Mouse (Mus musculus): Measurements from ENCODE around the gene Gm7356.
"Not testable (repeated sequence)": the region's sequence is repeated elsewhere in the genome, so short reads cannot be mapped to it uniquely, and the experiment has no call there.

Gene Gm7356

GRCm38 (mm10) chr17:14003604-14004003, at the start of gene Gm7356:
TSS of gene Gm7356 (minus strand) at chr17:14003704.
- DNase-seq = not testable (repeated sequence)

- DNase-seq = not testable (repeated sequence)
These were observed 38.4 kb upstream of the Gm7356 start for GRCm38 (mm10) chr17:14041880-14042279.

- DNase-seq = not testable (repeated sequence)
These were observed 33.5 kb upstream of the Gm7356 start for GRCm38 (mm10) chr17:14037012-14037411.

GRCm38 (mm10) chr17:14036113-14036512, 32.6 kb upstream of the Gm7356 start:
- DNase-seq = not testable (repeated sequence)

- DNase-seq = not testable (repeated sequence)
These were observed 10.1 kb downstream of the Gm7356 start for GRCm38 (mm10) chr17:13993425-13993824.

GRCm38 (mm10) chr17:13987690-13988089, 15.8 kb downstream of the Gm7356 start:
- DNase-seq = no peak

- not testable (repeated sequence) for DNase-seq
These were observed 32.7 kb downstream of the Gm7356 start for GRCm38 (mm10) chr17:13970796-13971195.

- not testable (repeated sequence) for DNase-seq
These were observed 33.6 kb downstream of the Gm7356 start for GRCm38 (mm10) chr17:13969917-13970316.

- not testable (repeated sequence) for DNase-seq
These were observed 38.5 kb downstream of the Gm7356 start for GRCm38 (mm10) chr17:13965048-13965447.

GRCm38 (mm10) chr17:13962245-13962644, 41.3 kb downstream of the Gm7356 start:
- not testable (repeated sequence) for DNase-seq

GRCm38 (mm10) chr17:13958129-13958528, 45.4 kb downstream of the Gm7356 start:
- DNase-seq = not testable (repeated sequence)

GRCm38 (mm10) chr17:13951570-13951969, 51.9 kb downstream of the Gm7356 start:
- DNase-seq = not testable (repeated sequence)

All from kidney, postnatal 10 days (tissue).